Comparison of ENCODE assay signal across 9 mouse cellular contexts in genomic region chr13:49196766-49197165, GRCm38 (mm10). TPM values are rescaled to one million over a fixed set of nuclear protein-coding genes. Genes with fewer than 3 reads are reported as not detected.
A peak's percentile ranks its signal among the peaks of the same experiment; 100 is the strongest.
DNase-seq lines count a peak whose midpoint lies in the region; ATAC-seq and TF ChIP-seq lines count a peak whose summit lies in the region.
"Had no signal": no experiment of that assay in that cellular context is flagged by ENCODE, and none has a peak within 500 bp of the region (broad histone marks: within the 10 kb centered on the region; RNA-seq: fewer than 3 reads in every experiment).

No protein-coding gene starts in this region.

- no peak overlapping the region for H3K9ac ChIP-seq in intestine, embryonic 16.5 days (ENCODE audit: low read depth, low read length)
- H3K9ac ChIP-seq in intestine, postnatal 0 days (ENCODE audit: low read depth, low read length) = no peak overlapping the region

- peaks cover 7% of the 10 kb centered on the region for H3K4me1 ChIP-seq in intestine, embryonic 16.5 days (ENCODE audit: control insufficient read depth, insufficient read depth, low read length)
- H3K4me1 ChIP-seq in intestine, postnatal 0 days (replicated peaks; ENCODE audit: control insufficient read depth, insufficient read depth, low read length) = no peaks in the 10 kb centered on the region; the same call in 1 of the 2 replicates

- H3K27me3 ChIP-seq in intestine, embryonic 16.5 days (replicated peaks; ENCODE audit: control insufficient read depth, insufficient read depth, low read length) = no peaks in the 10 kb centered on the region
- H3K27me3 ChIP-seq in intestine, postnatal 0 days (replicated peaks; ENCODE audit: control insufficient read depth, insufficient read depth, low read length) = no peaks in the 10 kb centered on the region
- no peaks in the 10 kb centered on the region for H3K27me3 ChIP-seq in splenic B cell, adult 2 months (ENCODE audit: control insufficient read depth, insufficient read depth, low read length, poor library complexity, severe bottlenecking)

- H3K27ac ChIP-seq in intestine, embryonic 16.5 days (ENCODE audit: low read length) = no peak overlapping the region
- H3K27ac ChIP-seq in intestine, postnatal 0 days (ENCODE audit: low read depth, low read length) = no peak overlapping the region
- H3K27ac ChIP-seq: left cerebral cortex, adult 2 months had no signal

- WGBS in intestine, embryonic 16.5 days = 79% methylated on average over 6 of the region's 6 CpGs
- 71% methylated on average over 6 of the region's 6 CpGs for WGBS in intestine, postnatal 0 days

- no peaks in the 10 kb centered on the region for H3K36me3 ChIP-seq in intestine, embryonic 16.5 days (ENCODE audit: control insufficient read depth, insufficient read depth, low read length)
- peaks cover 35% of the 10 kb centered on the region for H3K36me3 ChIP-seq in intestine, postnatal 0 days (ENCODE audit: control insufficient read depth, insufficient read depth)
- H3K36me3 ChIP-seq in splenic B cell, adult 2 months (ENCODE audit: control insufficient read depth, insufficient read depth, low read length, poor library complexity, severe bottlenecking) = no peaks in the 10 kb centered on the region

- ATAC-seq in intestine, embryonic 16.5 days = 0 out of 2 replicates have a peak, but pooled peaks have one; percentile 7
- ATAC-seq in intestine, postnatal 0 days = no peak

- H3K9me3 ChIP-seq in intestine, embryonic 16.5 days (ENCODE audit: control insufficient read depth, low read length) = no peaks in the 10 kb centered on the region
- no peaks in the 10 kb centered on the region for H3K9me3 ChIP-seq in intestine, postnatal 0 days (ENCODE audit: control insufficient read depth)

- H3K4me2 ChIP-seq in intestine, embryonic 16.5 days (ENCODE audit: low read depth, low read length) = no peak overlapping the region
- no peak overlapping the region for H3K4me2 ChIP-seq in intestine, postnatal 0 days (replicated peaks; ENCODE audit: low read depth)

- peak; percentile 32 for DNase-seq in adrenal gland, postnatal 10 days
- DNase-seq in adrenal gland, adult 18-20 months (ENCODE audit: low spot score in 2 of 2) = no peak
- peak; percentile 79 to 80 for DNase-seq in right cerebral cortex, postnatal 10 days (ENCODE audit: low spot score in 2 of 2)
- no peak for DNase-seq in right cerebral cortex, postnatal 36 days (ENCODE audit: low spot score in 2 of 2)
- peak; percentile 48 for DNase-seq in splenic B cell, adult 2 months (ENCODE audit: low read depth, low spot score)
- DNase-seq in adrenal gland, postnatal 36 days = no peak

- no peak for TF ChIP-seq CTCF in intestine, postnatal 0 days (IDR thresholded peaks at IDR 0.05; ENCODE audit: low read depth)

- no peak overlapping the region for H3K4me3 ChIP-seq in intestine, embryonic 16.5 days (ENCODE audit: low read length)
- no peak overlapping the region for H3K4me3 ChIP-seq in intestine, postnatal 0 days (ENCODE audit: low read depth, low read length)
- H3K4me3 ChIP-seq: left cerebral cortex, adult 2 months had no signal

RNA-seq across cellular contexts. Expression of gene Ninj1, which starts 9.5 kb away (rescaled TPM):
- total RNA-seq in adrenal gland, postnatal 10 days (2021) = 10 to 100 TPM; 77.3 to 79.6 TPM
- 10 to 100 TPM; 60.6 to 78.3 TPM for total RNA-seq in adrenal gland, adult 18-20 months (2021)
- polyA plus RNA-seq in intestine, embryonic 16.5 days (2015; fragmentation: Nextera tagmentation; extraction: Ambion mirVana) = 60.0 and 63.3 TPM in 2 replicates
- polyA plus RNA-seq in intestine, postnatal 0 days (2015; fragmentation: Nextera tagmentation; extraction: Ambion mirVana) = 108 and 111 TPM in 2 replicates
- 10 to 100 TPM; 51.1 to 61.4 TPM for total RNA-seq in adrenal gland, postnatal 36 days (2021)

RNA-seq across cellular contexts. Expression of gene Card19, which starts 19.1 kb away (rescaled TPM):
- total RNA-seq in adrenal gland, postnatal 10 days (2021) = 10 to 100 TPM; 52.5 to 58.9 TPM
- total RNA-seq in adrenal gland, adult 18-20 months (2021) = 10 to 100 TPM; 53.2 to 60.3 TPM
- 53.2 and 58.8 TPM in 2 replicates for polyA plus RNA-seq in intestine, embryonic 16.5 days (2015; fragmentation: Nextera tagmentation; extraction: Ambion mirVana)
- 105 and 117 TPM in 2 replicates for polyA plus RNA-seq in intestine, postnatal 0 days (2015; fragmentation: Nextera tagmentation; extraction: Ambion mirVana)
- total RNA-seq in adrenal gland, postnatal 36 days (2021) = 10 to 100 TPM; 70.5 to 73.8 TPM

RNA-seq across cellular contexts. Expression of gene Wnk2, which starts 49.0 kb away (rescaled TPM):
- 1 to 10 TPM; 4.1 to 8.3 TPM for total RNA-seq in adrenal gland, postnatal 10 days (2021)
- 1 to 10 TPM; 2.3 TPM for total RNA-seq in adrenal gland, adult 18-20 months (2021)
- polyA plus RNA-seq in intestine, embryonic 16.5 days (2015; fragmentation: Nextera tagmentation; extraction: Ambion mirVana) = 2.9 and 3.5 TPM in 2 replicates
- 1.7 and 2.3 TPM in 2 replicates for polyA plus RNA-seq in intestine, postnatal 0 days (2015; fragmentation: Nextera tagmentation; extraction: Ambion mirVana)
- total RNA-seq in adrenal gland, postnatal 36 days (2021) = 1 to 10 TPM; 2.0 TPM

RNA-seq across cellular contexts. Expression of gene Susd3, which starts 51.7 kb away (rescaled TPM):
- 1 to 10 TPM; 1.8 to 1.9 TPM for total RNA-seq in adrenal gland, postnatal 10 days (2021)
- 1 to 10 TPM; 1.5 to 9.9 TPM for total RNA-seq in adrenal gland, adult 18-20 months (2021)
- 1.2 and 1.3 TPM in 2 replicates for polyA plus RNA-seq in intestine, embryonic 16.5 days (2015; fragmentation: Nextera tagmentation; extraction: Ambion mirVana)
- 0.65 and 1.3 TPM in 2 replicates for polyA plus RNA-seq in intestine, postnatal 0 days (2015; fragmentation: Nextera tagmentation; extraction: Ambion mirVana)
- total RNA-seq in adrenal gland, postnatal 36 days (2021) = 10 to 100 TPM in 1 of 2 experiments, 1 to 10 TPM in 1; 1.2 to 36.5 TPM

Comparison
In these comparisons a context has a peak if more than half of its experiments do, and no peak if none do; other contexts are left out.
1. DNase-seq: peak in adrenal gland, postnatal 10 days (single experiment), right cerebral cortex, postnatal 10 days (2 of 2) and splenic B cell, adult 2 months (single experiment); none in adrenal gland, adult 18-20 months (0 of 2), right cerebral cortex, postnatal 36 days (0 of 2) and adrenal gland, postnatal 36 days (0 of 2).